Mouse (Mus musculus): ENCODE measurements around the gene Atp5d. TPM values are rescaled to one million over a fixed set of nuclear protein-coding genes. Genes with fewer than 3 reads are reported as not detected.

Gene Atp5d
- polyA plus RNA-seq, 1 experiment, result 4,813 TPM

- peaks cover 33% of the 10 kb centered on the region for H3K4me1 ChIP-seq (ENCODE audit: control insufficient read depth, insufficient read depth, insufficient read length, low read length)
- H3K36me3 ChIP-seq (ENCODE audit: control insufficient read depth, insufficient read depth, low read length), result peaks cover 32% of the 10 kb centered on the region
- no peaks in the 10 kb centered on the region for H3K27me3 ChIP-seq (ENCODE audit: control insufficient read depth, insufficient read depth, low read length)
- H3K4me3 ChIP-seq (ENCODE audit: low read depth, low read length), result peak overlapping the region; percentile 27
- H3K27ac ChIP-seq (ENCODE audit: insufficient read depth, low read depth, low read length), result peak overlapping the region; percentile 80
- TF ChIP-seq POLR2A (IDR thresholded peaks at IDR 0.05; ENCODE audit: low read depth, low read length), result peak; percentile 7; the same call in 1 of the 2 replicates
- TF ChIP-seq CTCF (IDR thresholded peaks at IDR 0.05; ENCODE audit: extremely low read depth, insufficient read length, insufficient replicate concordance, low read depth, low read length), result peak; percentile 90
- 61% methylated on average over 20 of the region's 20 CpGs for WGBS
Observed at GRCm38 (mm10) chr10:80144864-80145838, 6.7 kb downstream of the Atp5d start.

- Histone ChIP-seq H3K36me3 (ENCODE audit: control insufficient read depth, insufficient read depth, low read length) (peaks cover 39% of the 10 kb centered on the region), H3K4me3 (ENCODE audit: low read depth, low read length) (peak overlapping the region; percentile 27), H3K27ac (ENCODE audit: insufficient read depth, low read depth, low read length) (peak overlapping the region; percentile 80), H3K27me3 (ENCODE audit: control insufficient read depth, insufficient read depth, low read length) (no peaks in the 10 kb centered on the region), H3K4me1 (ENCODE audit: control insufficient read depth, insufficient read depth, insufficient read length, low read length) (peaks cover 33% of the 10 kb centered on the region)
- 41% methylated on average over 6 of the region's 6 CpGs for WGBS
- TF ChIP-seq CTCF (IDR thresholded peaks at IDR 0.05; ENCODE audit: extremely low read depth, insufficient read length, insufficient replicate concordance, low read depth, low read length) (no peak), POLR2A (IDR thresholded peaks at IDR 0.05; ENCODE audit: low read depth, low read length) (no peak)
Observed at GRCm38 (mm10) chr10:80145896-80146295, 7.5 kb downstream of the Atp5d start.

GRCm38 (mm10) chr10:80146568-80147011 is 8.2 kb downstream of the Atp5d start:
- H3K4me1 ChIP-seq (ENCODE audit: control insufficient read depth, insufficient read depth, insufficient read length, low read length), result peaks cover 32% of the 10 kb centered on the region
- no peaks in the 10 kb centered on the region for H3K27me3 ChIP-seq (ENCODE audit: control insufficient read depth, insufficient read depth, low read length)
- peaks cover 46% of the 10 kb centered on the region for H3K36me3 ChIP-seq (ENCODE audit: control insufficient read depth, insufficient read depth, low read length)
- WGBS, result 32% methylated on average over 4 of the region's 4 CpGs
- H3K27ac ChIP-seq (ENCODE audit: insufficient read depth, low read depth, low read length), result peak overlapping the region; percentile 99
- TF ChIP-seq CTCF (IDR thresholded peaks at IDR 0.05; ENCODE audit: extremely low read depth, insufficient read length, insufficient replicate concordance, low read depth, low read length) (no peak), POLR2A (IDR thresholded peaks at IDR 0.05; ENCODE audit: low read depth, low read length) (no peak)
- peak overlapping the region; percentile 25 for H3K4me3 ChIP-seq (ENCODE audit: low read depth, low read length)

GRCm38 (mm10) chr10:80147146-80147718 is 8.8 kb downstream of the Atp5d start:
- WGBS, result 36% methylated on average over 5 of the region's 5 CpGs
- peak overlapping the region; percentile 99 for H3K27ac ChIP-seq (ENCODE audit: insufficient read depth, low read depth, low read length)
- no peak for TF ChIP-seq CTCF (IDR thresholded peaks at IDR 0.05; ENCODE audit: extremely low read depth, insufficient read length, insufficient replicate concordance, low read depth, low read length)
- no peak for TF ChIP-seq POLR2A (IDR thresholded peaks at IDR 0.05; ENCODE audit: low read depth, low read length)
- H3K4me1 ChIP-seq (ENCODE audit: control insufficient read depth, insufficient read depth, insufficient read length, low read length), result peaks cover 39% of the 10 kb centered on the region
- no peaks in the 10 kb centered on the region for H3K27me3 ChIP-seq (ENCODE audit: control insufficient read depth, insufficient read depth, low read length)
- H3K4me3 ChIP-seq (ENCODE audit: low read depth, low read length), result peak overlapping the region; percentile 97
- peaks cover 52% of the 10 kb centered on the region for H3K36me3 ChIP-seq (ENCODE audit: control insufficient read depth, insufficient read depth, low read length)

- Histone ChIP-seq H3K27me3 (ENCODE audit: control insufficient read depth, insufficient read depth, low read length) (no peaks in the 10 kb centered on the region), H3K27ac (ENCODE audit: insufficient read depth, low read depth, low read length) (peak within 1 kb of the TSS; percentile 99), H3K4me1 (ENCODE audit: control insufficient read depth, insufficient read depth, insufficient read length, low read length) (peaks cover 46% of the 10 kb centered on the region), H3K4me3 (ENCODE audit: low read depth, low read length) (peak within 1 kb of the TSS; percentile 97), H3K36me3 (ENCODE audit: control insufficient read depth, insufficient read depth, low read length) (peaks cover 60% of the 10 kb centered on the region)
- peak; percentile 96 for TF ChIP-seq POLR2A (IDR thresholded peaks at IDR 0.05; ENCODE audit: low read depth, low read length)
- peak; percentile 52; the same call in 1 of the 2 replicates for TF ChIP-seq CTCF (IDR thresholded peaks at IDR 0.05; ENCODE audit: extremely low read depth, insufficient read length, insufficient replicate concordance, low read depth, low read length)
- under 1% methylated on average over 42 of the region's 42 CpGs for WGBS
Observed at GRCm38 (mm10) chr10:80147719-80148601, 9.5 kb downstream of the Atp5d start, which contains the start of gene Midn. Midn (plus strand) TSS chr10:80148272.

GRCm38 (mm10) chr10:80148610-80149290 is 10.3 kb downstream of the Atp5d start:
- H3K4me3 ChIP-seq (ENCODE audit: low read depth, low read length), result peak overlapping the region; percentile 97
- peaks cover 62% of the 10 kb centered on the region for H3K36me3 ChIP-seq (ENCODE audit: control insufficient read depth, insufficient read depth, low read length)
- H3K27ac ChIP-seq (ENCODE audit: insufficient read depth, low read depth, low read length), result peak overlapping the region; percentile 99
- TF ChIP-seq POLR2A (IDR thresholded peaks at IDR 0.05; ENCODE audit: low read depth, low read length) (peak; percentile 54; the same call in 1 of the 2 replicates), CTCF (IDR thresholded peaks at IDR 0.05; ENCODE audit: extremely low read depth, insufficient read length, insufficient replicate concordance, low read depth, low read length) (peak; percentile 46; the same call in 1 of the 2 replicates)
- 1% methylated on average over 57 of the region's 57 CpGs for WGBS
- H3K4me1 ChIP-seq (ENCODE audit: control insufficient read depth, insufficient read depth, insufficient read length, low read length), result peaks cover 48% of the 10 kb centered on the region
- no peaks in the 10 kb centered on the region for H3K27me3 ChIP-seq (ENCODE audit: control insufficient read depth, insufficient read depth, low read length)
